Mouse (Mus musculus) ES-CJ7 (cell line): Measurements from ENCODE around the gene Pnmal2.

Source experiments
- DNase-seq: peaks from one replicate; pipeline ENCODE4 v3.0.0; 2011; ENCODE audit warnings: low read depth, low spot score

Pnmal2 gene

GRCm38 (mm10) chr7:16978173-16978572 is 33.7 kb downstream of the Pnmal2 start:
- no peak for DNase-seq

GRCm38 (mm10) chr7:16978593-16978992 is 34.1 kb downstream of the Pnmal2 start:
- DNase-seq, result no peak

GRCm38 (mm10) chr7:16980348-16980747 is 35.9 kb downstream of the Pnmal2 start:
- DNase-seq, result peak; percentile 37

GRCm38 (mm10) chr7:16982859-16983568 is 38.5 kb downstream of the Pnmal2 start, which contains the start of gene Gm42372:
Gene Gm42372, plus strand, starts transcription at chr7:16983086.
- peak; percentile 82 for DNase-seq

GRCm38 (mm10) chr7:16987541-16988149 is 43.2 kb downstream of the Pnmal2 start:
- DNase-seq, result no peak

- DNase-seq, result no peak
Measured at GRCm38 (mm10) chr7:16988405-16988804, 43.9 kb downstream of the Pnmal2 start.

- DNase-seq, result no peak
Measured at GRCm38 (mm10) chr7:16990006-16990744, 45.7 kb downstream of the Pnmal2 start.

- DNase-seq, result peak; percentile 36
Measured at GRCm38 (mm10) chr7:16991681-16992450, 47.4 kb downstream of the Pnmal2 start.

GRCm38 (mm10) chr7:16992451-16992807 is 47.9 kb downstream of the Pnmal2 start, which contains the start of gene Ccdc8:
Gene Ccdc8, plus strand, starts transcription at chr7:16992708.
- no peak for DNase-seq

GRCm38 (mm10) chr7:16993651-16994399 is 49.3 kb downstream of the Pnmal2 start:
- DNase-seq, result peak; percentile 84

- no peak for DNase-seq
Measured at GRCm38 (mm10) chr7:16994400-16994799, 49.9 kb downstream of the Pnmal2 start.

GRCm38 (mm10) chr7:16995345-16995744 is 50.9 kb downstream of the Pnmal2 start:
- no peak for DNase-seq
